Mouse (Mus musculus) lung, embryonic 15.5 days (tissue): ENCODE results near the gene Dnajc16. TPM values are rescaled to one million over a fixed set of nuclear protein-coding genes. Genes with fewer than 3 reads are reported as not detected.

ENCODE experiments used
- ATAC-seq: fragments of 200-750 bp; cut with Nextera tagmentation; 2 replicates; pipeline ENCODE4 v1.8.0; 2017; ENCODE audit warnings: moderate number of reproducible peaks, borderline replicate concordance; ENCODE audit not compliant: low FRiP score, low TSS enrichment; ENCODE audit errors: extremely low read depth
- H3K27ac ChIP-seq: fragments of 300-500 bp; sonication (generic); 2 replicates; pipeline ENCODE4 v1.5.1; 2015; ENCODE audit warnings: moderate library complexity, mild to moderate bottlenecking, inconsistent platforms
- H3K27me3 ChIP-seq: fragments of 300-500 bp; sonication (generic); 2 replicates; pipeline ENCODE4 v1.6.1; 2015; ENCODE audit warnings: inconsistent platforms
- H3K36me3 ChIP-seq: fragments of 300-500 bp; sonication (generic); 2 replicates; pipeline ENCODE4 v1.6.1; 2015; ENCODE audit warnings: inconsistent platforms
- H3K4me1 ChIP-seq: fragments of 300-500 bp; sonication (generic); 2 replicates; pipeline ENCODE4 v1.6.1; 2015; ENCODE audit warnings: inconsistent platforms
- H3K4me2 ChIP-seq: fragments of 300-500 bp; sonication (generic); 2 replicates; pipeline ENCODE4 v1.6.1; 2015; ENCODE audit warnings: inconsistent platforms, mild to moderate bottlenecking, moderate library complexity
- H3K4me3 ChIP-seq: fragments of 300-500 bp; sonication (generic); 2 replicates; pipeline ENCODE4 v1.5.1; 2015; ENCODE audit warnings: mild to moderate bottlenecking, inconsistent platforms
- H3K9ac ChIP-seq: fragments of 300-500 bp; sonication (generic); 2 replicates; pipeline ENCODE4 v1.6.1; 2015; ENCODE audit warnings: inconsistent platforms
- H3K9me3 ChIP-seq: fragments of 300-500 bp; sonication (generic); 2 replicates; pipeline ENCODE4 v1.6.1; 2016; ENCODE audit warnings: inconsistent platforms
- WGBS: fragments of 180-500 bp; shearing (Covaris S2); methylation state at CpG from one replicate; pipeline ENCODE4 v1.1.7; 2015; 5-methylcytosine and 5-hydroxymethylcytosine counted together
- polyA plus RNA-seq: library from polyadenylated mRNA; unstranded; fragments of >200 nt; fragmentation: Nextera tagmentation; extraction: Ambion mirVana; gene quantifications from 2 replicates; pipeline ENCODE4 v1.2.1, GENCODE M21; 2015

Dnajc16 gene
- polyA plus RNA-seq, 1 experiment from 2014 or later: 4.9 TPM

DNA sequence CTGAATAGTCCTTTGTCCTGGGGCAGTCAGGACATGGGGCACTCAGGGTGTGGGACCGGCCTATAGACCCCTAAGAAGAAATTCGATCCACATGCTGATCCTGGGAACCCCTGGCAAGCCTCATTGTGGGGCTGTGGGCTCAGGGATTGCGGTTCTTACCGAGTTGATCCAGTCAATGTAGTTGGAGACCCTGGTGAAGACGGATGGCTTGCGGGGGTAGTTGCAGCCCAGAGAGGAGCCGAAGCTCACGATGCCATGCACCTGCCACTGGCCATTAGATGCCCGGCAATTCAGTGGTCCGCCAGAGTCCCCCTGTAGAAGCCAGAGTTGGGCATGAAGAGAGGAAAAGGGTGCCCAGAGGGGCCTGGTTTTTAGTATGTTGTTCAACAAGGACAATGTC is 27.0 kb upstream of the Dnajc16 start:
- WGBS: 76% methylated on average over 10 of the region's 10 CpGs
- Histone ChIP-seq H3K27ac (no peak overlapping the region), H3K27me3 (no peaks in the 10 kb centered on the region), H3K4me2 (no peak overlapping the region), H3K9ac (no peak overlapping the region), H3K4me3 (no peak overlapping the region), H3K4me1 (no peaks in the 10 kb centered on the region), H3K9me3 (no peaks in the 10 kb centered on the region), H3K36me3 (peaks cover 12% of the 10 kb centered on the region; the same call in 1 of the 2 replicates)
- ATAC-seq: no peak

- Histone ChIP-seq H3K36me3 (peaks cover 18% of the 10 kb centered on the region; the same call in 1 of the 2 replicates), H3K4me1 (no peaks in the 10 kb centered on the region), H3K27me3 (no peaks in the 10 kb centered on the region), H3K4me2 (no peak overlapping the region), H3K9ac (no peak overlapping the region), H3K27ac (no peak overlapping the region), H3K4me3 (no peak overlapping the region), H3K9me3 (no peaks in the 10 kb centered on the region)
- no peak for ATAC-seq
- WGBS: 68% methylated on average over 14 of the region's 14 CpGs
These were observed 26.3 kb upstream of the Dnajc16 start for GRCm38 (mm10) chr4:141816776-141817655.

DNA sequence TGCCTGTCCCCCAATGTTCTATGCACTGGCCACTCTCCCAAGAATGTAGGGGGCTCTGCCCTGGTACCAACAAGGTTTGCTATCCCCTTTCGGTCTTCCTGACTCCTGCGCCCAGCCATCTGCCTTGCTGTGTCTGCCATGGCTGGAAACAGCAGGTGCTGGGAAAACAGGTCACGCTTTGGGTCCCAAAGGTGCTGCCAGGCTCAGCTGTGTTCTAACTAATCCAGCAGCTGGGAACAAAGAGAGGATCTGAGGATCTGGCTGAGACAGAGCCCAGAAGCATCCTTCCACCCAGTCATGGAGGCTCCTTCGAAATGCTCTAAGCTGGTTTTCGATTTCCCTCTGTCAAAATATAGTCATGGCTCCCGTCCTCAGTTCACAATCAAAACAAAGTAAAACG is 25.5 kb upstream of the Dnajc16 start:
- Histone ChIP-seq H3K4me2 (no peak overlapping the region), H3K9ac (no peak overlapping the region), H3K27me3 (no peaks in the 10 kb centered on the region), H3K36me3 (peaks cover 26% of the 10 kb centered on the region), H3K9me3 (no peaks in the 10 kb centered on the region), H3K27ac (no peak overlapping the region), H3K4me1 (no peaks in the 10 kb centered on the region), H3K4me3 (no peak overlapping the region)
- 88% methylated on average over 7 of the region's 7 CpGs for WGBS
- no peak for ATAC-seq

- no peak overlapping the region for H3K27ac ChIP-seq
- no peaks in the 10 kb centered on the region for H3K27me3 ChIP-seq
- H3K4me2 ChIP-seq: no peak overlapping the region
- no peaks in the 10 kb centered on the region for H3K4me1 ChIP-seq
- H3K36me3 ChIP-seq: peaks cover 71% of the 10 kb centered on the region
- no peak overlapping the region for H3K4me3 ChIP-seq
- H3K9me3 ChIP-seq: no peaks in the 10 kb centered on the region
- 93% methylated on average over 7 of the region's 7 CpGs for WGBS
- ATAC-seq: no peak
- no peak overlapping the region for H3K9ac ChIP-seq
These were observed 20.6 kb upstream of the Dnajc16 start for GRCm38 (mm10) chr4:141811375-141811774.

- ATAC-seq: no peak
- Histone ChIP-seq H3K4me1 (no peaks in the 10 kb centered on the region), H3K36me3 (peaks cover 75% of the 10 kb centered on the region), H3K4me3 (no peak overlapping the region), H3K9me3 (no peaks in the 10 kb centered on the region), H3K4me2 (no peak overlapping the region), H3K9ac (no peak overlapping the region), H3K27me3 (no peaks in the 10 kb centered on the region), H3K27ac (no peak overlapping the region)
- WGBS: 94% methylated on average over 2 of the region's 2 CpGs
These were observed 20.2 kb upstream of the Dnajc16 start for GRCm38 (mm10) chr4:141810975-141811374.

DNA sequence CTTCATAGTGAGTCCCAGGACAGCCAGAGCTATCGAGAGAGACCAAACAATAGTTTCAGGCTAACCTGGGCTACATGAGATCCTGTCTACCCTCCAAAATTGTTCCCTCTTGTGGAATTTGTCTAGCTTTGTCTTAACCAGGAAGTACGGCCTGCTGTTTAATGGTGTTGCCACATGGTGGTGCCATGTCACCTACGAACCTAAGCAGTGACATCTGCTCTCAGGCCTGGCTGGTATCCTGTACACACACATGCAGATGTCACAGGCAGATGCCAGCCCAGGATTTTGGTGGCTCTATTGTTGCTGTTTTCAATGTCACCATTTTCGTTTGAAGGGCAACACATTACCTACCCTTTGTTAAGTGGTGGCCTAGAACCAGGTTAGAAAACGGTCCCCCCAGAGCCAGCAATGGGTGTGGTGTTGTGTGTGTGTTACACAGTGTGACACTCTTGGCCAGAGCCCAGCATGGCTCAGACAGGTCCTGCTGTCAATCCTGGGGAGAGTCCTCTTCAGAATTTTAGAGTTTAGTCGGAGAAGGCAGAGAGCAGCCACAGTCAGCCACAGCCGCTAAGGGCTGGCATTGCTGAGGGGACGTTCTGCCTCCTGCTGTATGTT is 19.2 kb upstream of the Dnajc16 start:
- no peak for ATAC-seq
- Histone ChIP-seq H3K9me3 (no peaks in the 10 kb centered on the region), H3K9ac (no peak overlapping the region), H3K27me3 (no peaks in the 10 kb centered on the region), H3K4me3 (no peak overlapping the region), H3K27ac (no peak overlapping the region), H3K4me1 (no peaks in the 10 kb centered on the region), H3K36me3 (peaks cover 85% of the 10 kb centered on the region), H3K4me2 (no peak overlapping the region)
- 75% methylated on average over 8 of the region's 8 CpGs for WGBS

DNA sequence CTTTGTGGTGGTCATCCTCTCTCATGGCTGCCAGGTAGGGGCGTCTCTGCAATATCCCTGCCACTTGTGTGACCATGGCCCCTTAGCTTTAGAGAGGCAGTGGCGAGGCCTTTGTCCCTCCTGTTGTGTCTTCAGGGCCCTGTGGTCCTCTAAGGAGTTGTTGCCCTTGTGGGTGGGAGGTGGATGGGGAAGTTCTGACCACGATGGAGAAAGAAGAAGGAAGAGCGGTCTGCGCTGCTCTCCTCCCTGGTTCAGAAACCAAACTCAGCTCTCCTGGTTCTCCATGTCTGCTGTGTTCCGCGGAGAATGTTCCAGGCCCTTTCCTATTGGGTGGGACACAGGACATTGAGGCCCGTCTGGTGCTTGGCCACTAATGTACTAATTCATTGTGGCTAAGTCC is 15.2 kb upstream of the Dnajc16 start:
- no peak overlapping the region for H3K4me2 ChIP-seq
- no peaks in the 10 kb centered on the region for H3K9me3 ChIP-seq
- H3K4me1 ChIP-seq: no peaks in the 10 kb centered on the region
- no peaks in the 10 kb centered on the region for H3K27me3 ChIP-seq
- H3K9ac ChIP-seq: no peak overlapping the region
- H3K27ac ChIP-seq: no peak overlapping the region
- H3K36me3 ChIP-seq: peaks cover 66% of the 10 kb centered on the region
- 94% methylated on average over 8 of the region's 8 CpGs for WGBS
- no peak for ATAC-seq
- no peak overlapping the region for H3K4me3 ChIP-seq

DNA sequence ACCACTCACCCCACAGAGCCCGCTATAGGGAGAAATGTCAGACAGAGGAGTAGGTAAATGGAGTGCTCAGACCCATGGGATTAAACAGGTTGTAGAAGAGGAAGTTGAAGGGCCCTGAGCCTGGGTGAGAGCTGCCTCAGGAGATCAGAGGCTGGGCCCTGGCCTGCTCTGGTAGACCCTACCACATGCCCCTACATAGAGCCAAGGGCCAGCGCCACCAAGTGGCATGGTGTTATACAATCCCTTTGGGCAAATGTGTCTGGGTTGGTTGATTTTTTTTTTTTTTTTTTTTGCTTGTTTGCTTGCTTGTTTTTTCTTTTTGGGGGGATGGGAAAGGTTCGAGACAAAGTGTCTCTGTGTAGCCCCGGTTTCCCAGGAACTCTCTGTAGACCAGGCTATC is 13.4 kb upstream of the Dnajc16 start:
- H3K9me3 ChIP-seq: no peaks in the 10 kb centered on the region
- no peak overlapping the region for H3K4me3 ChIP-seq
- H3K27me3 ChIP-seq: no peaks in the 10 kb centered on the region
- no peak overlapping the region for H3K9ac ChIP-seq
- no peak for ATAC-seq
- 70% methylated on average over 4 of the region's 4 CpGs for WGBS
- H3K36me3 ChIP-seq: peaks cover 51% of the 10 kb centered on the region
- no peak overlapping the region for H3K4me2 ChIP-seq
- H3K27ac ChIP-seq: no peak overlapping the region
- no peaks in the 10 kb centered on the region for H3K4me1 ChIP-seq

GRCm38 (mm10) chr4:141797545-141797944 is 6.8 kb upstream of the Dnajc16 start:
- H3K9ac ChIP-seq: no peak overlapping the region
- 88% methylated on average over 5 of the region's 5 CpGs for WGBS
- H3K36me3 ChIP-seq: no peaks in the 10 kb centered on the region; the same call in 1 of the 2 replicates
- H3K27me3 ChIP-seq: no peaks in the 10 kb centered on the region
- peaks cover 19% of the 10 kb centered on the region for H3K4me1 ChIP-seq
- H3K9me3 ChIP-seq: no peaks in the 10 kb centered on the region
- no peak overlapping the region for H3K4me3 ChIP-seq
- ATAC-seq: no peak
- no peak overlapping the region for H3K27ac ChIP-seq
- no peak overlapping the region for H3K4me2 ChIP-seq

DNA sequence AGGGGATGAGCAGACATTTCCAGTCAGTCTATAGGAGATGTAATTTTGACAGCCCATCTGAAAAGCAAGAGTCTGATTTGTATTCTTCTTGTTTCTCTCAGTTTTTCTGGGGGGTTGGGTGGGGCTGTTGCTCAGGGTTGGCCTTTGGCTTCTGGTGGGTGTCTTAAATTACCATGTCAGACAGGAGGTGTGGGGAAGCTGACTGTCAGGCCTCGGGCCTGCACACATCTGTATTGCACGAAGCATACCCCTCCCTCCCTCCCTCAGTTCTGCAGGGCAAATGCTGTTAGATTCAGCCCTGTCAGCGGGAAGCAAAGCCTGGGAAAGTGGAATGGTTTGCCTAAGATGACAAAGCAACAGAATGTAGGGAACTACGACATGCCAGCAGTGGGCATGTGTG is 6.2 kb upstream of the Dnajc16 start:
- Histone ChIP-seq H3K4me1 (peaks cover 20% of the 10 kb centered on the region), H3K4me2 (no peak overlapping the region), H3K9me3 (no peaks in the 10 kb centered on the region), H3K27me3 (no peaks in the 10 kb centered on the region), H3K36me3 (no peaks in the 10 kb centered on the region; the same call in 1 of the 2 replicates), H3K27ac (no peak overlapping the region), H3K4me3 (no peak overlapping the region), H3K9ac (no peak overlapping the region)
- ATAC-seq: no peak
- 75% methylated on average over 4 of the region's 4 CpGs for WGBS

- Histone ChIP-seq H3K27me3 (no peaks in the 10 kb centered on the region), H3K4me2 (no peak overlapping the region), H3K9me3 (no peaks in the 10 kb centered on the region), H3K36me3 (no peaks in the 10 kb centered on the region; the same call in 1 of the 2 replicates), H3K27ac (no peak overlapping the region), H3K9ac (no peak overlapping the region), H3K4me3 (no peak overlapping the region), H3K4me1 (peaks cover 20% of the 10 kb centered on the region)
- no peak for ATAC-seq
- 74% methylated on average over 7 of the region's 7 CpGs for WGBS
These were observed 5.6 kb upstream of the Dnajc16 start for GRCm38 (mm10) chr4:141796356-141796755.

DNA sequence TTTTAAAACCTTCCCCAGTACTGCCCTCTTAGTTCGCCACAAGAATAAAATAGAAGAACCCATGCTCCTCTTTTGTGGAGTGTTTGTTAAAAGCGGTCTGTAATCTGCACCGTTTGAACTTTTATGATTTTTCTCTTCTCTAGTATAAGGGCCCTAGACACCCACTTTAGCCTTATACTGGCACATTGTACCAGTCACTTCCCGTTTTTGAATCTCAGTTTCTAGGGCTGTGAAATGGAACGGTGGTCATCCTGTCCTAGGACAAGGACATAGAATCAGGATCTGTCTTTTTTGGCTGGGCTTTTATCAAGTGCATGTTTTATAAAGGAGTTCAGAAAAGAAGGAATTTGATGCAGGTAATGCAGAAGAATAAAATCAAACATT is 3.4 kb upstream of the Dnajc16 start:
- H3K9me3 ChIP-seq: no peaks in the 10 kb centered on the region
- no peak for ATAC-seq
- peak overlapping the region; percentile 95 for H3K27ac ChIP-seq
- H3K27me3 ChIP-seq: no peaks in the 10 kb centered on the region
- no peaks in the 10 kb centered on the region; the same call in 1 of the 2 replicates for H3K36me3 ChIP-seq
- H3K4me2 ChIP-seq: peak overlapping the region; percentile 61
- 4% methylated on average over 5 of the region's 5 CpGs for WGBS
- peak overlapping the region; percentile 66 for H3K9ac ChIP-seq
- peaks cover 31% of the 10 kb centered on the region for H3K4me1 ChIP-seq
- H3K4me3 ChIP-seq: peak overlapping the region; percentile 67
